Mouse (Mus musculus) ES-Bruce4 (cell line): ENCODE data around the gene Ctr9. TPM values are rescaled to one million over a fixed set of nuclear protein-coding genes. Genes with fewer than 3 reads are reported as not detected.

Experiments
- H3K27ac ChIP-seq: 2 replicates; pipeline ENCODE4 v1.5.1; 2012; ENCODE audit warnings: low read length, inconsistent platforms; ENCODE audit not compliant: insufficient read depth
- H3K27me3 ChIP-seq: 2 replicates; pipeline ENCODE4 v1.6.1; 2012; ENCODE audit warnings: mild to moderate bottlenecking, low read length, inconsistent platforms; ENCODE audit not compliant: control insufficient read depth, poor library complexity, insufficient read depth, severe bottlenecking
- H3K36me3 ChIP-seq: 2 replicates; pipeline ENCODE4 v1.6.1; 2012; ENCODE audit warnings: inconsistent platforms, mild to moderate bottlenecking, low read length, moderate library complexity; ENCODE audit not compliant: control insufficient read depth, poor library complexity, insufficient read depth, severe bottlenecking
- H3K4me1 ChIP-seq: one replicate; pipeline ENCODE4 v1.8.1; 2011; ENCODE audit warnings: low read length; ENCODE audit not compliant: control insufficient read depth, insufficient read depth
- H3K4me3 ChIP-seq: 2 replicates; pipeline ENCODE4 v1.5.1; 2011; ENCODE audit warnings: low read depth, mild to moderate bottlenecking, low read length
- H3K9ac ChIP-seq: 2 replicates; pipeline ENCODE4 v1.6.1; 2012; ENCODE audit warnings: low read depth, mild to moderate bottlenecking, inconsistent platforms; ENCODE audit not compliant: poor library complexity, severe bottlenecking
- H3K9me3 ChIP-seq: replicated peaks from 2 replicates; pipeline ENCODE4 v1.6.1; 2012; ENCODE audit warnings: mild to moderate bottlenecking, low read length, inconsistent platforms; ENCODE audit not compliant: control insufficient read depth, poor library complexity, insufficient read depth, severe bottlenecking
- CTCF ChIP-seq: IDR thresholded peaks from one replicate; pipeline ENCODE4 v1.8.1; 2011; ENCODE audit warnings: low read depth, low read length
- EP300 ChIP-seq: IDR thresholded peaks from 2 replicates; pipeline ENCODE4 v1.6.1; 2011; ENCODE audit warnings: low read depth, low read length; ENCODE audit not compliant: insufficient read depth
- POLR2A ChIP-seq: IDR thresholded peaks from one replicate; pipeline ENCODE4 v1.8.1; 2011; ENCODE audit warnings: low read length; ENCODE audit not compliant: insufficient read depth
- polyA plus RNA-seq: library from polyadenylated mRNA; stranded (reverse); fragments of >200 nt; gene quantifications from 2 replicates; pipeline ENCODE4 v1.2.4, GENCODE M21; 2011; ENCODE audit warnings: low read depth; ENCODE audit not compliant: missing spikeins, insufficient read depth, insufficient read length

Ctr9 gene
- 81.6 and 89.0 TPM in 2 replicates for polyA plus RNA-seq

GRCm38 (mm10) chr7:111028281-111029045 lies at the start of gene Ctr9:
TSS of gene Ctr9 (plus strand) at chr7:111028951.
- H3K9me3 ChIP-seq: no peaks in the 10 kb centered on the region
- TF ChIP-seq CTCF (no peak), POLR2A (peak; percentile 68), EP300 (no peak)
- H3K9ac ChIP-seq: peak within 1 kb of the TSS; percentile 56
- peak within 1 kb of the TSS; percentile 87 for H3K27ac ChIP-seq
- peaks cover 2% of the 10 kb centered on the region for H3K4me1 ChIP-seq
- H3K27me3 ChIP-seq: no peaks in the 10 kb centered on the region
- peaks cover 9% of the 10 kb centered on the region for H3K36me3 ChIP-seq
- H3K4me3 ChIP-seq: peak within 1 kb of the TSS; percentile 94

- no peaks in the 10 kb centered on the region for H3K4me1 ChIP-seq
Measured at GRCm38 (mm10) chr7:110981036-110981435, 47.7 kb upstream of the Ctr9 start.

DNA sequence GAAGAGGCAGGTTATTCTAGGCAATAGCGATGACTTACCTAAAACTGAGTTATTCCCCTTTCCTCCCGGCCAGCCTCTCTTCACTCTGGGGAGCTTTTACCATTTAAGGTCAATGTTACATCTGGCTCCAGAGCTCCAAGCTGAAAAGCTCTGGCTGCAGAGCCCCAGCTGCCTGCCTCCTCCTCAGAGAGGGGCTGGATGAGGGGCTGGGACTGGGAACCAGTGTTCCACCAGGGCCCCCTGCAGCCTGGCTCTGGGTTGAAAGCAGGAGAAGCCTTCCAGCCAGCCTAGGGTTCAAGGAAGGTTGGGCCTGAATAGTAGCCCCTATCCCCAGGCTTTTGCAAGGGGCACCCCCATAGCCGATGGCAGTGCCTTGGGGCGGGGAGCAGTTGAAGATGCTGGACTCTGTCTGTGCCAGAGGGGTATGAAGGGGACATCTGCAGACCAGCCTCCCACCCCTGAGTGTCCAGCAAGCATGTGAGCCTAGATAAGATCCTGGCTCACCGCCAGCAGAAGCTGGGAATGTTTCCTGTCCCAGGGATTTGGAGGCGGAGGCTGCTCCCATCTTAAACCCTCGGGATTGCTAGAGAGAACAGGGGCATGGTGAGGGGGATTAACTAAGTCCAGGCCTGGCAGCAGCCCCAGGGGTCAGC lies 46.6 kb upstream of the Ctr9 start, which contains the start of gene Mrvi1:
Gene Mrvi1 (minus strand): TSS at position 409 of the 653 bp plus-strand sequence.
- no peak within 1 kb of the TSS for H3K27ac ChIP-seq
- TF ChIP-seq EP300: no peak
- no peak for TF ChIP-seq POLR2A
- TF ChIP-seq CTCF: no peak
- H3K4me3 ChIP-seq: no peak within 1 kb of the TSS
- no peaks in the 10 kb centered on the region for H3K27me3 ChIP-seq
- H3K36me3 ChIP-seq: no peaks in the 10 kb centered on the region
- no peaks in the 10 kb centered on the region for H3K9me3 ChIP-seq
- H3K4me1 ChIP-seq: no peaks in the 10 kb centered on the region
- H3K9ac ChIP-seq: no peak within 1 kb of the TSS

More at GRCm38 (mm10) chr7:110981036-110981435, 47.7 kb upstream of the Ctr9 start:
- no peaks in the 10 kb centered on the region for H3K27me3 ChIP-seq
- no peak overlapping the region for H3K27ac ChIP-seq
- no peaks in the 10 kb centered on the region for H3K36me3 ChIP-seq
- H3K9ac ChIP-seq: no peak overlapping the region
- H3K4me3 ChIP-seq: no peak overlapping the region
- H3K9me3 ChIP-seq: no peaks in the 10 kb centered on the region
- TF ChIP-seq EP300 (no peak), CTCF (no peak), POLR2A (no peak)

DNA sequence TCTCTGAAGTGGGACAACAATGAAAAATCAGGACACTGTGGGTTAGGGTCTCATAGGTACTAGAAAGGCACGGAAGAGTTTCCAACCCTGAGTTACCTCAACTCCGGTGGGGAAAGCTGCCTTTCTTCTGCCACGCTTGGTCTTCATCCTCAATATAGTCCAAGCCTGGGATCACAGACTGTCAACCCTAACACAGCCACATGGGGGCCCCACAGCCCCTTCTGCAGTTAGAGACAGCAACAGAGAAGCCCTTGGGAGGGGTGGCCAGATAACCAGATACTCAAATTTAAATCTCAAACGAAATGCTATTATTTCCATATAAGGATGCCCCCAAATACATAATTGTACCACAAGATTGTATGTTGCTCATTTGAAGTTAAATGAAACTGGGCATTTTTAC lies 46.0 kb upstream of the Ctr9 start:
- Histone ChIP-seq H3K9me3 (no peaks in the 10 kb centered on the region), H3K36me3 (no peaks in the 10 kb centered on the region), H3K9ac (no peak overlapping the region), H3K4me1 (no peaks in the 10 kb centered on the region), H3K27ac (no peak overlapping the region), H3K27me3 (no peaks in the 10 kb centered on the region), H3K4me3 (no peak overlapping the region)
- TF ChIP-seq CTCF (peak; percentile 44), POLR2A (no peak), EP300 (no peak)

DNA sequence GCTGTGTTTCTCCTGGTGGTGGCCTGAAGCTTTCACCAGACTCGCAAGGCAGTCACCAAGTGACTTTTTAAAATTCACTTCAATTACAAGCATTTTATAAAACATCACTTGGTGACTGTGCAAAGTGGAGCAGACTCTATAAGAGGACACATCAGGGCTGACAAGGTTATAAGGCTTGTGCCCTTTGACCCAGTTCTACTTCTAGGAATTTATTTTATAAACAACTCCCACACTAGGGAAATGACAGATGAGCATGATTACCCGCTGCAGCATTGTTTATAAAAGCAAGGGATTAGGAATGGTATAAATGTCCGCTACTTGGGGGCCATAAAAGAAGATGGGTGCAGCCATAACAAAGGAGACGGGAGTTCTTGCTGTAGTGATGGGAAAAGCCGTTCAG lies 45.1 kb upstream of the Ctr9 start:
- Histone ChIP-seq H3K27me3 (no peaks in the 10 kb centered on the region), H3K4me3 (no peak overlapping the region), H3K27ac (no peak overlapping the region), H3K4me1 (no peaks in the 10 kb centered on the region), H3K9me3 (no peaks in the 10 kb centered on the region), H3K36me3 (no peaks in the 10 kb centered on the region), H3K9ac (no peak overlapping the region)
- TF ChIP-seq EP300: no peak

DNA sequence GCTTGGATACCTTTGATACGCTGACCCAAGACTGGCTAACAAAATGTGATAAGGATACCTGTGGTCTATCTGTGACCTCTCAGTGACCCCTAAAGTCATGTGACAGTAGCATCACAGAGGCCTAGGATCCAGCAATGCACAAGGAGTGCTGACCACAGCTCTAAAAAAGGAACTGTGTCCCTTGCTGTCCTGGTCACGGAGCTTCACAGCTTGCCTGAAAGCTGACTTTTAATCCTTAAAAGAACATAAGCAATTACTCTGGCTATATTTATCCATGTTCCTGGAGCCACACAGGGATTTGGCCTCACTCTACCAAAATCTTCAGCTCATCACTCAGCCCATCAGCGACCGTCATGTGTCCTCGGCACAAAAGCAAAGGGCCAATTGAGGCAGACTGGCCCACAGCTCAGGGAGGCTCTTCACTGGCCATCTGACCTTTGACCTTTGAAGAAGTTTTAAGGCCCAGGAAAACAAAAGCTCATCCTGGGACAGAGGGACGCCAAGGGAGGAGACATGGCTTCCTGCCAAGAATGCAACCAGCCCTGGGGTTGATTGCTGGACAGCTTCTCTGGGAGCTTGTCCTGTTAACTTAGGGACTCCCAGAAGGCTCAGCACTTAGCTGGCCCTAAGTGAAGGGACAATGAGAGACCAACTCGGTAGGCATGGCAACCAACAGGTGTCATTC lies 43.0 kb upstream of the Ctr9 start:
- H3K36me3 ChIP-seq: no peaks in the 10 kb centered on the region
- no peaks in the 10 kb centered on the region for H3K9me3 ChIP-seq
- no peak for TF ChIP-seq EP300
- no peak for TF ChIP-seq POLR2A
- no peak for TF ChIP-seq CTCF
- H3K9ac ChIP-seq: no peak overlapping the region
- no peaks in the 10 kb centered on the region for H3K4me1 ChIP-seq
- H3K27me3 ChIP-seq: no peaks in the 10 kb centered on the region
- no peak overlapping the region for H3K27ac ChIP-seq
- no peak overlapping the region for H3K4me3 ChIP-seq
